Mouse (Mus musculus): ENCODE data around the gene 4933407L21Rik.

DNA sequence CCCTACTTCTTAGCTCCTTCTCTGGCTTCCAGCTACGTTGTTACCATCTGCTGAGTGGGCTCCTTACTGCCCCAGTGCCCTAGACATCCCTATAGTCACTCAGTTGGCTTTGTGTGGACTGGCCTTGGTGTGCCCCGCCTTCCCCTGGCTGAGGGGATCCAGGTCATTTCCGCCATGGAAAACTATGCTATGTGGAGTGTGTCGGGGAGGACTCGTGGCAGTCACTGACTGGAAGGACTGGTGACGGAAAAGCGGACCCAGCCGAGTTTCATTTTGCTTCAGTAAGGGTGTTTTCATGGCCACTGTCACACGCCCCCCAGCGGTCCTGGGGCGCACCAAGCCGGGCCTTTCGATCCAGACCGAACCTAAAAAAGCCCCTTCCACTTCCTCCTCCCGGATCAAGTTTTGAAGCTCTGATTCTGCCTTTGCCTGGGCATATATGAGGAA lies 32.9 kb upstream of the 4933407L21Rik start:
- TF ChIP-seq CTCF (IDR thresholded peaks at IDR 0.05; ENCODE audit: control insufficient read depth, insufficient read depth, low read length) = peak; percentile 34; the same call in 1 of the 2 replicates
- no peak for TF ChIP-seq POLR2A (IDR thresholded peaks at IDR 0.05; ENCODE audit: borderline replicate concordance, control insufficient read depth, low read depth, low read length)

Data from bone marrow, adult 2 months (tissue).